Mouse (Mus musculus) hindbrain, embryonic 14.5 days (tissue): ENCODE results near the gene Gpr4. TPM values are rescaled to one million over a fixed set of nuclear protein-coding genes. Genes with fewer than 3 reads are reported as not detected.

Source experiments
- ATAC-seq: fragments of 200-750 bp; cut with Nextera tagmentation; 2 replicates; pipeline ENCODE4 v1.8.0; 2017; ENCODE audit warnings: moderate number of reproducible peaks, mild to moderate bottlenecking, moderate TSS enrichment, moderate library complexity; ENCODE audit not compliant: low FRiP score
- DNase-seq: peaks from one replicate; pipeline ENCODE4 v3.0.0-alpha.2; 2015; ENCODE audit warnings: low spot score
- H3K27ac ChIP-seq: fragments of 300-500 bp; sonication (generic); 2 replicates; pipeline ENCODE4 v1.5.1; 2014; ENCODE audit warnings: mild to moderate bottlenecking, moderate library complexity
- H3K27me3 ChIP-seq: fragments of 300-500 bp; sonication (generic); 2 replicates; pipeline ENCODE4 v1.6.1; 2014; ENCODE audit warnings: mild to moderate bottlenecking, low read length, mixed read lengths; ENCODE audit not compliant: control insufficient read depth, insufficient read depth
- H3K36me3 ChIP-seq: fragments of 300-500 bp; sonication (generic); replicated peaks from 2 replicates; pipeline ENCODE4 v1.6.1; 2014; ENCODE audit not compliant: control insufficient read depth, insufficient read depth
- H3K4me1 ChIP-seq: fragments of 300-500 bp; sonication (generic); replicated peaks from 2 replicates; pipeline ENCODE4 v1.6.1; 2014; ENCODE audit warnings: antibody characterized with exemption, low read length, mixed read lengths; ENCODE audit not compliant: control insufficient read depth, insufficient read depth
- H3K4me2 ChIP-seq: fragments of 300-500 bp; sonication (generic); replicated peaks from 2 replicates; pipeline ENCODE4 v1.6.1; 2014; ENCODE audit warnings: mild to moderate bottlenecking, moderate library complexity
- H3K4me3 ChIP-seq: fragments of 300-500 bp; sonication (generic); replicated peaks from 2 replicates; pipeline ENCODE4 v1.5.1; 2014; ENCODE audit warnings: mild to moderate bottlenecking, low read length
- H3K9ac ChIP-seq: fragments of 300-500 bp; sonication (generic); 2 replicates; pipeline ENCODE4 v1.6.1; 2014
- H3K9me3 ChIP-seq: fragments of 300-500 bp; sonication (generic); 2 replicates; pipeline ENCODE4 v1.6.1; 2016; ENCODE audit warnings: low read length; ENCODE audit not compliant: control insufficient read depth
- WGBS: fragments of 180-500 bp; shearing (Covaris S2); extraction: QIAGEN DNeasy Blood & Tissue Kit; methylation state at CpG from one replicate; pipeline ENCODE4 v1.1.7; 2014; 5-methylcytosine and 5-hydroxymethylcytosine counted together
- microRNA counts: library from miRNA; unstranded; fragments of <30 nt; microRNA quantifications from one replicate; lab custom pipeline; 2016
- microRNA-seq: library from miRNA; unstranded; fragments of <30 nt; microRNA quantifications from one replicate; pipeline ENCODE4, GENCODE M21; 2016
- polyA plus RNA-seq: library from polyadenylated mRNA; unstranded; fragments of >200 nt; fragmentation: Nextera tagmentation; extraction: Ambion mirVana; gene quantifications from 2 replicates; pipeline ENCODE4 v1.2.1, GENCODE M21; 2014

Gpr4 gene
- polyA plus RNA-seq, 1 experiment from 2014 or later, result 3.2 TPM

- WGBS, result under 1% methylated on average over 60 of the region's 62 CpGs
- peak within 1 kb of the TSS; percentile 86 for H3K27ac ChIP-seq
- no peaks in the 10 kb centered on the region for H3K9me3 ChIP-seq
- 0 out of 2 replicates have a peak, but pooled peaks cover 11% of the 10 kb centered on the region for H3K36me3 ChIP-seq
- H3K4me2 ChIP-seq, result peak within 1 kb of the TSS; percentile 89
- ATAC-seq, result peak; percentile 75
- H3K4me1 ChIP-seq, result peaks cover 21% of the 10 kb centered on the region
- no peaks in the 10 kb centered on the region for H3K27me3 ChIP-seq
- peak within 1 kb of the TSS; percentile 86 for H3K9ac ChIP-seq
- peak; percentile 92 for DNase-seq
- peak within 1 kb of the TSS; percentile 73 for H3K4me3 ChIP-seq
These were observed 59.2 kb downstream of the Gpr4 start, which contains the start of gene Vasp for GRCm38 (mm10) chr7:19271238-19272172. Gene Vasp (minus strand): TSS chr7:19271817.

DNA sequence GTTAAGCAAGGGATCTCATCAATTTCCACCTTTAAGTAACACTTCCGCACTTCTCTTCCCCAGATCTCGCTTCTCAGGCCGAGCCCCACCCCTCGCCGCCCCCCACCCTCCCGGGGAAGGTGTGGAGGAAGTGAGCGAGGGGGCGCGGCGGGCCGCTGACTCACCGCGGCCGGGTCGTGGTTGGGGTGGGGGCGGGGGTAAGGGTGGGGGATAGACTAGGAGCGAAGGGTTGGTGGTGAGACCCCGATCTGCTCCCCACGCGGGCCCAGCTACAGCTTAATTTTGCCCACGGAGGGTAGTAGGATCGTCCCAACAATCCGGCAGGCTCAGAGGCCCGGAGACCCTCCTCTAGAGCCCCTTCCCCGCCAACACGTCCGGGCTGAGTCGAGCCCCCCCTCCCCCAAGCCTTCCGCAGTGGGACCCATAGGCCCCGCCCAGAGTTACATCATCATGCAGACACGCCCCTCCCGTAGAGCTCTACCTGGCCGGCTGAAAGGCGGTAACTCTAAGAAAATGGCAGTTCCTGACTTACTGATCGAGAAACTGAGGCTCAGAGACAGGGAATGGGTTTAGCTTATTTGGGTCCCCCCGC lies 59.9 kb downstream of the Gpr4 start:
- H3K4me1 ChIP-seq, result peaks cover 20% of the 10 kb centered on the region
- WGBS, result under 1% methylated on average over 36 of the region's 36 CpGs

More for the DNA sequence above, 59.9 kb downstream of the Gpr4 start:
- peak; percentile 76 for DNase-seq
- Histone ChIP-seq H3K27me3 (peaks cover 2% of the 10 kb centered on the region; the same call in 1 of the 2 replicates), H3K36me3 (0 out of 2 replicates have a peak, but pooled peaks cover 9% of the 10 kb centered on the region), H3K9me3 (no peaks in the 10 kb centered on the region), H3K4me3 (peak overlapping the region; percentile 73), H3K4me2 (peak overlapping the region; percentile 89), H3K27ac (peak overlapping the region; percentile 86), H3K9ac (peak overlapping the region; percentile 86)
- ATAC-seq, result peak; percentile 71

MicroRNAs encoded within 50 kb of the gene (microRNA counts, 519-probe panel; counts per million panel counts)
- microRNA mmu-miR-330 (lab: Ali Mortazavi, UCI), result not detected

Small RNA genes within 50 kb of the gene (microRNA-seq; reads per million reads assigned to microRNA genes)
- 555 reads per million, percentile 72 among the genes with 10 or more reads in this experiment for gene Mir330

Other genes starting within 250 kb of the Gpr4 start
- gene Nanos2, start 225.1 kb upstream of the Gpr4 start, polyA plus RNA-seq, result 0.52 and 0.69 TPM in 2 replicates
- gene Mypop, start 221.3 kb upstream of the Gpr4 start, polyA plus RNA-seq, result 6.7 and 7.4 TPM in 2 replicates
- gene Irf2bp1, start 208.5 kb upstream of the Gpr4 start, polyA plus RNA-seq, result 32.4 and 38.1 TPM in 2 replicates
- gene Foxa3, start 189.0 kb upstream of the Gpr4 start, polyA plus RNA-seq, result not detected in 2 replicates
- 18.7 and 18.8 TPM in 2 replicates for gene Sympk, start 188.2 kb upstream of the Gpr4 start, polyA plus RNA-seq
- 0.27 and 0.43 TPM in 2 replicates for gene Rsph6a, start 157.8 kb upstream of the Gpr4 start, polyA plus RNA-seq
- gene Dmwd, start 136.3 kb upstream of the Gpr4 start, polyA plus RNA-seq, result 32.0 and 35.0 TPM in 2 replicates
- gene Dmpk, start 128.7 kb upstream of the Gpr4 start, polyA plus RNA-seq, result 8.2 and 8.9 TPM in 2 replicates
- gene Six5, start 117.9 kb upstream of the Gpr4 start, polyA plus RNA-seq, result 2.3 and 2.5 TPM in 2 replicates
- 6.7 and 7.7 TPM in 2 replicates for gene Gm4969, start 94.2 kb upstream of the Gpr4 start, polyA plus RNA-seq
- 10.9 and 11.9 TPM in 2 replicates for gene Fbxo46, start 92.7 kb upstream of the Gpr4 start, polyA plus RNA-seq
- gene Qpctl, start 63.2 kb upstream of the Gpr4 start, polyA plus RNA-seq, result 19.1 and 20.3 TPM in 2 replicates
- gene Snrpd2, start 62.8 kb upstream of the Gpr4 start, polyA plus RNA-seq, result 104 and 110 TPM in 2 replicates
- gene Gipr, start 46.4 kb upstream of the Gpr4 start, polyA plus RNA-seq, result 0.62 and 1.1 TPM in 2 replicates
- 3.4 and 3.6 TPM in 2 replicates for gene Eml2, start 36.1 kb upstream of the Gpr4 start, polyA plus RNA-seq
- gene Opa3, start 15.8 kb downstream of the Gpr4 start, polyA plus RNA-seq, result 34.1 and 36.6 TPM in 2 replicates
- 32.7 and 35.3 TPM in 2 replicates for gene Vasp, start 59.3 kb downstream of the Gpr4 start, polyA plus RNA-seq
- 0.74 and 1.0 TPM in 2 replicates for gene Ppm1n, start 67.5 kb downstream of the Gpr4 start, polyA plus RNA-seq
- gene Rtn2, start 70.1 kb downstream of the Gpr4 start, polyA plus RNA-seq, result 106 and 112 TPM in 2 replicates
- 0.12 TPM in 1 of 2 replicates, not detected in the other for gene Fosb, start 97.5 kb downstream of the Gpr4 start, polyA plus RNA-seq
- gene Ercc1, start 132.2 kb downstream of the Gpr4 start, polyA plus RNA-seq, result 82.6 and 86.1 TPM in 2 replicates
- 17.0 TPM in 2 replicates for gene Cd3eap, start 146.9 kb downstream of the Gpr4 start, polyA plus RNA-seq
- 2.4 and 2.6 TPM in 2 replicates for gene Ppp1r13l, start 147.2 kb downstream of the Gpr4 start, polyA plus RNA-seq
- gene Ercc2, start 169.5 kb downstream of the Gpr4 start, polyA plus RNA-seq, result 15.6 and 16.5 TPM in 2 replicates
- gene Klc3, start 191.6 kb downstream of the Gpr4 start, polyA plus RNA-seq, result 0.78 and 1.1 TPM in 2 replicates
- not detected in 2 replicates for gene Ckm, start 192.2 kb downstream of the Gpr4 start, polyA plus RNA-seq
- 19.2 and 20.4 TPM in 2 replicates for gene Mark4, start 246.3 kb downstream of the Gpr4 start, polyA plus RNA-seq